In the genomic region with DNA sequence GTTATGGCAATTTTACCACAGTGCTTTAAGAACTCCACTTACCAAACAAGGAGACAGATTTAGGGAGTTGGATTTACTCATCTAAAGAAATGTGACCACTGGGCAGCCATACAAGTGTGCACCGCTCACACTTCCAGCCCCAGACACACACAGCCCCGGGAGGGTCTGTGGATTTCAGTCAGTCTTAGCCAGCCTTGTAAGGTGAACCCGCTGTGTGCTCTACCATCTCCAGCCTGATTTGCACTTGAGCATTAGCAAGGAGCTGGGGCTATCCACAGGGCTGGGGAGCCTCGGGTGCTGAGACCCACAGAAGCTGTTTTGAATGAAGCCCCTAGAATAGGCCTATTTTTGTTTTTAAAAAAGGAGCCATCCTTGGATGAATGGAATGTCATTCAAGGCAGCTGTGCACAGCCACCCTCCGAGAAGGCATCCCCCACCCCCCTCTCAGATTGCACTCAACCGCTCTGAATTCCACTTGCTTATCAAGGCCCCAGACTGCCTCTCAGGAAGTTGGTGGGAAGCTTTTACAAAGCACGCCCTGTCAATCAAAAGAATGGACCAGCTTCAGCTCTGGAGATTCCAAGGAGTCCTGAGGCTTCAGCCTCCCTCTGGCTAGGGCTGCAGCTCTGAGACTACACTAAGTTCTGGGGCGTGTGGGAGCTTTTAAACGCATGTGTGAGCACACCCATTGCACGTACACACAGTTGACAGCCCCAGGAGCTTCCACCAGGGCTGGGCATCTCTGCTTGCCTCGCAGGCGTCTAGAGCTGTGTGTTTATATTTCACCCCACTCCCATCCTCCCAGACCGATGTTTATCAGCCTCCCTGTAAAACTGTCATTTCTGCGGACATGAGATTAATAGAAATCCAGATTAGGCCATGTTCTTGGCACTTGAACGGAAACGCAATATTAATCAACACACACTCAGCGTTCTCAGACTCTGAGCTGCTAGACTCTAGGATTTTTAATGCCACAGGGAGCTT, we compare ENCODE assay signal across 7 mouse cellular contexts. TPM values are rescaled to one million over a fixed set of nuclear protein-coding genes. Genes with fewer than 3 reads are reported as not detected.
DNase-seq lines count a peak whose midpoint lies in the region; ATAC-seq lines count a peak whose summit lies in the region.

No protein-coding gene starts in this region.

- H3K9ac ChIP-seq in neural tube, embryonic 12.5 days, result no peak overlapping the region

- DNase-seq in urinary bladder, postnatal 4 days (ENCODE audit: low spot score in 2 of 2), result peak; percentile 59 to 60
- no peak for DNase-seq in urinary bladder, adult 2 months (ENCODE audit: low spot score)
- peak; percentile 33 for DNase-seq in liver
- DNase-seq in gastrocnemius, postnatal 14 days, result no peak
- DNase-seq in layer of hippocampus, adult 9-10 months (ENCODE audit: low spot score), result no peak

- 29% methylated on average over 17 of the region's 17 CpGs for WGBS in neural tube, embryonic 12.5 days

- H3K27me3 ChIP-seq in neural tube, embryonic 12.5 days (replicated peaks), result no peaks in the 10 kb centered on the region

- intact Hi-C loops in gastrocnemius, postnatal 14 days (cut with DNase I; ENCODE audit: low total_unique reads), result no loop called here

- ATAC-seq in granulocyte monocyte progenitor cell, adult 5-6 weeks (replicated peaks; ENCODE audit: poor library complexity, severe bottlenecking), result 0 out of 2 replicates have a peak, but pooled peaks have one; percentile 22
- ATAC-seq in neural tube, embryonic 12.5 days (ENCODE audit: low FRiP score, low read depth), result 0 out of 2 replicates have a peak, but pooled peaks have one; percentile 23

- 0 out of 2 replicates have a peak overlapping the region, but pooled peaks have one; percentile 18 for H3K4me2 ChIP-seq in neural tube, embryonic 12.5 days (replicated peaks)

- no peaks in the 10 kb centered on the region for H3K9me3 ChIP-seq in neural tube, embryonic 12.5 days

- H3K27ac ChIP-seq in neural tube, embryonic 12.5 days, result 0 out of 2 replicates have a peak overlapping the region, but pooled peaks have one; percentile 26

- peaks cover 43% of the 10 kb centered on the region for H3K4me1 ChIP-seq in neural tube, embryonic 12.5 days

- H3K36me3 ChIP-seq in neural tube, embryonic 12.5 days, result 0 out of 2 replicates have a peak, but pooled peaks cover 6% of the 10 kb centered on the region

- no peak overlapping the region for H3K4me3 ChIP-seq in neural tube, embryonic 12.5 days

RNA-seq across cellular contexts. Expression of a gene that starts 57.2 kb away (rescaled TPM):
- 7.6 and 9.1 TPM in 2 replicates for polyA plus RNA-seq in urinary bladder, adult 2 months (2012; rRNA removed)
- total RNA-seq in granulocyte monocyte progenitor cell, adult 5-6 weeks (2014; fragmentation: Nextera tagmentation), result 0.53 TPM in 1 of 2 replicates, not detected in the other
- under 0.01 and 0.13 TPM in 2 replicates for total RNA-seq in granulocyte monocyte progenitor cell, adult 5-6 weeks (2017)
- polyA plus RNA-seq in neural tube, embryonic 12.5 days (2016; fragmentation: Nextera tagmentation; extraction: Ambion mirVana), result 4.6 and 4.8 TPM in 2 replicates
- 10 to 100 TPM; 12.1 to 15.0 TPM for total RNA-seq in gastrocnemius, postnatal 14 days (2021)

Comparison
In these comparisons a context has a peak if more than half of its experiments do, and no peak if none do; other contexts are left out.
1. DNase-seq: peak in urinary bladder, postnatal 4 days (2 of 2) and liver (single experiment); none in urinary bladder, adult 2 months (single experiment), gastrocnemius, postnatal 14 days (single experiment) and layer of hippocampus, adult 9-10 months (single experiment).
2. RNA of a gene that starts 57.2 kb away (total RNA-seq): 12.1 to 15.0 TPM in gastrocnemius, postnatal 14 days; under 0.01 to 0.53 TPM in granulocyte monocyte progenitor cell, adult 5-6 weeks; every median in the first group is over 4 times any median in the second.